Mouse (Mus musculus) forelimb bud, embryonic 11.5 days (tissue): ENCODE data around the gene Ddx27.
A peak's percentile ranks its signal among the peaks of the same experiment; 100 is the strongest.
"Not testable (repeated sequence)": the region's sequence is repeated elsewhere in the genome, so short reads cannot be mapped to it uniquely, and the experiment has no call there.

Experiments
- DNase-seq: peaks from one replicate; pipeline ENCODE4 v3.0.0-alpha.2; 2012; ENCODE audit warnings: low read depth, low spot score

Gene Ddx27

GRCm38 (mm10) chr2:167014702-167015381 lies at the start of gene Ddx27:
TSS of gene Ddx27 (plus strand) at chr2:167015193.
- DNase-seq: peak; percentile 91

DNA sequence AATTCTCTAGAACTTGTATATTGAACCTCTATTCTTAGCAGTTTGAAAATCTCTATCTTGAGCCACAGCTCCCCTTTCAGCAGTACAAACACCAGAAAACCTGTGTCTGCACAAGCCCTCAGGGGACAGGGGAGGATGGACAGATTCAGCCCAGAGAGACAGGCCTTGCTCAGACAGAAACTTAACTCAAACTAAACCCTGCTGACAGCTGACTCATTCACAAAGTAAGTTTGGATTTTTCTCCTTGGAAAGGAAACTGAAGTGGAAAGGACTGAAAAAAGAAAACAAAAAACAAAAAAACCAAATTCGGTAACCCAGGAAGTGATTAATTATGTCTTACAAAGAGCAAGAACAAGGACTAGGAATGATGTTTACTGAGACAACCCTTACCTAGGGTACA lies 41.8 kb upstream of the Ddx27 start:
- DNase-seq: no peak

GRCm38 (mm10) chr2:166974177-166974872 lies 40.7 kb upstream of the Ddx27 start:
- DNase-seq: no peak

DNA sequence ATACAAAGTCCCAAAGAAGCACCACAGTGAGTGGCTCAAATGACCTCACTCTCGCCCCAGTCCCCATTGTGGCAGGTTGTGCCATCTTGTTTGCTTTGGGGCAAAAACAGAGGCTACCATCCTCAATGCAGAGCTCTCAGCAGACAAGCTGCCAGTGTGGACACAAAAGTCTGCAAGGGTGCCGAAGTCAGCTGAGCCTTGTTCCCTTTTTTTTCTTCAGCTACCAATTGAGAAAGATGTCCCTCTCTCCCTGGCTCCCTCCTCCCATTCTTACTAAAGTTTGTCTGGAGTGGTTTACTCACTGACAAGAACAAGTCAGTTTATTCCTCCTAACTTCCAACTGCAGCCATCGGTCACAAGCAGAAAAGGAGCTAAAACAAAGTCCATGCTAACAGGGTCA lies 38.6 kb upstream of the Ddx27 start:
- DNase-seq: no peak

DNA sequence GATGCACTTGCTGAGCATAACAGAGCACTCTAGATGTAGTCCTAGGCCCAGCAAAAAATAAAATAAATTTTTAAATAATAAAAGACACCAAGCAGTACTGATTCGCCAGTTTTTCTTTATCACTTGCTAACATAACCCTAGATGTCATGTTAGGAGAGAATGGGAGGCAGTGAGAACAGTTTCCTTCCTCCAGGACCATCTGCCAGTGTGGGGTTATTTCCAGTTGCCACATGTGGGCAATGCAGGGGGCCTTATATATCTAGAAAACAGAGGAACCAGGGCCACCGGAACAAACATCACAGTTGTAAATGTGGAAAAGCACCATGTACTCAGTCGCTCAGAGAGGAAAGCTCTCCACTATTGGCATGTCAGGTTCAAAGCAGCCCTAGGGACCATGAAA lies 37.5 kb upstream of the Ddx27 start:
- DNase-seq: no peak

- no peak for DNase-seq
Observed at GRCm38 (mm10) chr2:166980161-166980560, 34.8 kb upstream of the Ddx27 start.

DNA sequence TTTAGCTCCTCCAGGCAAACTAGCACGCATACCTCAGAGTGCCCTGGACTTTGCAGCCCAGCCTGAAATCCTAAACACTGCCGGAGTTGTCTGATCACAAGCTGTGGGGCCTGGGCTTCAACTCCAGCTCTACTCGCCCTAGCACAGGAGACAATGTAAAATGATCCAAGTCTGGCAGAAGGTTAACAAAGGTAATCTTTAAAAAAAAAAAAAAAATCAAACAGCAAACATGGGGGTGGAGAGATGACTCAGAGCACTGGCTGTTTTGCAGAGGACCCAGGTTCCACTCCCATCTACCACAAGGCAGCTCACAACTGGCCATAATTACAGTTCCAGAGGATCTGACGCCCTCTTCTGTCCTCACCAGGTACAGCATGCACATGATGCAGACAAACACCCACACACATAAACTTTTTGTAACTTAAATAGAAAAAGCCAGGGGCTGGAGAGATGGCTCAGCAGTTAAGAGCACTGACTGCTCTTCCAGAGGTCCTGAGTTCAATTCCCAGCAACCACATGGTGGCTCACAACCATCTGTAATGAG lies 31.6 kb upstream of the Ddx27 start:
- DNase-seq: no peak

DNA sequence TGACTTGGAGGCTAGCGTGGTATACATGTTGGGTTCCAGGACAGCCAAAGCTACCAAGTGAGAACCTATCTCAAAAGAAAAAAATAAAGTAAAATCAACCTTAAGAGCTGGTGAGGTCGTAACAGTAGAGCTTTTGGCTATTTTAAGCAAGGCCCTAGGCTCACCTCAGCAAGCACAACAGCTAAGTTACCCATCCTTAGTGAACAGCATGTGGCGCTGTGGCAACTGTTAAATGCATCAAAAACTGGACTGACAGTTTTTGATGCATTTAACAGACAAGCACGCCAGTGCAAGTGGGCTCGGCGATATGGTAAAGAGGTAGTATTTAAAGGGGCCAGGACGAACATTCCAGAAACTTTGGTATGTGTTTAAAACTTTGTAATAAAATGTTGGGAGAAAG lies 24.1 kb upstream of the Ddx27 start:
- DNase-seq: no peak

GRCm38 (mm10) chr2:166991945-166992344 lies 23.0 kb upstream of the Ddx27 start:
- DNase-seq: no peak

DNA sequence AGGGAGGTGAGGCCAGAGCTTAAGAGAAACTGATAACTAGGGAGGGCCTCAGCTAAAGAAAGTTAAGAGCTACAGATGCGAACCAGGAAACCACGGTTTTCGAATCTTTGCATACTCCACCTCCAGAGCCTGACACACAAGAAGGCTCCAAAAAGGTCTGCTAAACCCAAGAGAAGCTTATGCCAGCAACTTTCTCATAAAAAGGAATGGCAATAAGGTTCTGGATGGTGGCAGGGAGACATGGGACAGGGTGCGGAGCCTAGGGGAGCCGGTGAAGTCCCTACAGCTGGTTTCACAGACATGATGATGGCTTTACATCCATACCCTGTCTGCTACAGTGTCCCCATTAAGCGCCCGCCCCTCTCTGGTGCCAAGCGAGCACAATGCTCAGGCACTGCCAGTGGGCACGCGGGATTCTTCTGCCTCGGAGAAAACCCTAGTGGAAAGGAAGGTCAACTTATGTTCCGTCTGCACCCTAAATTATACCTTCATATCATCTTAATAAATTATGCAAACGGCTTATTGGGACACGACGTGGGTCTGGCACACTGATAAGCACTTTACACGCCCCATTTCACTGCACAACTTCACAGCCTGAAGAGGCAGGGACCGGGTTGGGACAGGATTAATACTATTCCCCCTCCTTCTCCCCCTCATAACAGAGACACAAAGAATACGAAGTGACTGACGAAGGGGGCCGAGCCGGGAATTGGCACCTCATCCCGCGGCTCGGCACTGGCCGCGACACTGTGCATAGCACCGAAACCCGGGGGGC lies 19.8 kb upstream of the Ddx27 start:
- no peak for DNase-seq

- peak; percentile 96 for DNase-seq
Observed at GRCm38 (mm10) chr2:166995796-166996532, 19.0 kb upstream of the Ddx27 start, which contains the start of gene Stau1. TSS of gene Stau1 (minus strand) at chr2:166996299.

- DNase-seq: no peak
Observed at GRCm38 (mm10) chr2:166996533-166996894, 18.5 kb upstream of the Ddx27 start.

GRCm38 (mm10) chr2:167001486-167001885 lies 13.5 kb upstream of the Ddx27 start:
- DNase-seq: peak; percentile 23

GRCm38 (mm10) chr2:167004099-167004854 lies 10.7 kb upstream of the Ddx27 start:
- DNase-seq: peak; percentile 81

- DNase-seq: no peak
Observed at GRCm38 (mm10) chr2:167006355-167006754, 8.6 kb upstream of the Ddx27 start.

DNA sequence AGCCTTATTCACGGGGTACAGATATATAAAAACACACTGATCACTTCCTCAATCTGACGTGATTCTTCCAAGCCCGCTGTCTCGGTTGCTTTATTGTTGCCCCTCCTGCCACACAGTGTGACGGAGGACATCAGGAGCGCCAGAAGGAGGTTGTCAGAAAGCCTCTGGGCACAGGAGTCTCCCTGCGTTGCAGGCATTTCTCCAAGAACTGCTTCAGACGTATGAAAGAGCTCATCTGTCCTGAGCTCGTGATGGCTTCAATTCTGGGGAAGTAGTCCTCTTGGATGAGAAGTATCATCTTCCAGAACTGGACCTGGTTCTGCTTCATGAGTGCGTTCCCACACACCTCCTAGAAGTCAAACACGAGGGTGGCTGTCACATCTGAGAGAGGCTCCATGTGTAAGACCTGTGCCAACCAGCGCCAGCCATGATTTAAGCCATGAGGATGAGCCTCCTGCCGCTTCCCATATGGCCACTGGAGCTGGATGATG lies 7.9 kb upstream of the Ddx27 start:
- DNase-seq: no peak

DNA sequence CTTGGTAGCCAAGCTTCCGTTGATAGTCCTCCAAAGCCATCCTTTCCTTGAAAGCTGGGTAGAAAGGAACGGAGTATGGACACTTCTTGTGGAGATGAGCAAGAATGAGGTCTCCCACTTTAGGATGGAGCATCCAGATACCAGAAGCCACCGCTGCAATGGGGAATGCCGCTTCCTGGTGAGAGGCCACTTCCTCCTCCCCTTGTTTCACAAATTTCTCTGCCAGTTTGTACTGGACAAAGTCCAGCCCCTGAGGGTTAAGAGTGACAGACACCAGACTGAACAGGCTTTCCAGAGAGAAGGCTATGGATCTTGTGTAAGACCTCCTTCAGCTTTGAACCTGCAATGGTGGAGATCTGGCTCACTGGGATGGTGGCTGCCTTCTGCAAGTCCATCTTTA lies 7.4 kb upstream of the Ddx27 start:
- DNase-seq: not testable (repeated sequence)

DNA sequence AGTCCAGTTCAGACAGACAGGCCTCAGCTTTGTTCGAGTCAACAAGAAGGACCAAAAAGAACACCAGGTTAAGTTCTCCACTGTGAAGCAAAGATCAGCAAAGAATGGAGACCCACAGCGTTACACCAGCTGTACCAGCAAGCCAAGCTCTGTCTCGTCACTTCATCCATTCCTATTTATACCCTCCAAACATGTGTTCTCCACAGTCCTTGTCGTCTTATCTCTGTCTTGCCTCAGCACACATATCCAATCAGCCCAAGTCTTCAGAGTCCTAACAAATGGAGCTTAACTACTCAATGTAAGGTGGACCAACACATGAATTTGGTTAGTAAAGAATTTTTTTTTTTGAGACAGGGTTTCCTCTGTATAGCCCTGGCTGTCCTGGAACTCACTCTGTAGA lies 5.5 kb upstream of the Ddx27 start:
- DNase-seq: no peak

DNA sequence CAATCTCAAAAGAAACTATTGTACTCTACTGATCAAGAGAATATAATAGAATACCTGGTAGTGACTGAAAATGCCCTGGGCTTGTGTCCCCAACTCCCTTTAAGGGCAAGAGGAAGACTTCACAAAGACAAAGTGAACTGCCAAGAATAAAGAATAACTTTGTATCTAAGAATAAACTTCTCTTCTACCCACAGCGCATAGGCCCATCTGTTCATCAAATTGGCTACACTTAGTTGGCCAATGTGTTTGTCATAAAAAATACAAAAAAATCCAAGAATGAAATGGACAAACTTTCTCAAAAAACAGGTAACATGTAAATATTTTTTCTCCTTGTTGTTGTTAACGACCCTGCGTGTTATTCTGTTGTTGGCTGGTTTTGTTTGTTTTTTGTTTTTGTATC lies 4.4 kb upstream of the Ddx27 start:
- DNase-seq: no peak

DNA sequence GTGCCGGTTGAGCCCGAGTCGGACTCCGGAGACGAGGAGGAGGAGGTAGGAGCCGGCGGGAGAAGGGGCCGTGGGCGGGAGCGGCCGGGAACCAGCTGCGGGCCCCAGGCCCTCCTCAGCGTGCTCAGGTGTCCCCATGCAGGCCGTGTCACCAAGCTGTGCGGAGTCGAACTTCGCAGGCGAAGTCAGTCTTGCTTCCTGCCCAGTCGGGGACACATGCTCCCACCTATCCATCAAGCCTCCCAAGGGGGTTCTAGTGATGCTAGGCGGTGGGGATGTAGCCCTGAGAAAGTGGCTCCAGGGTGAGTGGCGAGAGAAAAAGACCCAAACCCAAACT lies 357 bp downstream of the Ddx27 start:
- DNase-seq: no peak

GRCm38 (mm10) chr2:167019396-167019795 lies 4.4 kb downstream of the Ddx27 start:
- no peak for DNase-seq
